In genomic region chr15:77882797-77883696, GRCm38 (mm10) we compare ENCODE assay signal across 8 mouse cellular contexts. TPM values are rescaled to one million over a fixed set of nuclear protein-coding genes. Genes with fewer than 3 reads are reported as not detected.
DNase-seq lines count a peak whose midpoint lies in the region; ATAC-seq lines count a peak whose summit lies in the region.

No protein-coding gene starts in this region.

- H3K27ac ChIP-seq in embryonic facial prominence, embryonic 14.5 days (replicated peaks; ENCODE audit: low read depth, low read length), result peak overlapping the region; percentile 70
- H3K27ac ChIP-seq in midbrain, embryonic 15.5 days, result no peak overlapping the region

- H3K27me3 ChIP-seq in embryonic facial prominence, embryonic 14.5 days (replicated peaks; ENCODE audit: control insufficient read depth, insufficient read depth, low read length), result no peaks in the 10 kb centered on the region
- H3K27me3 ChIP-seq in midbrain, embryonic 15.5 days (replicated peaks), result no peaks in the 10 kb centered on the region

- H3K9ac ChIP-seq in embryonic facial prominence, embryonic 14.5 days (ENCODE audit: low read depth, low read length), result 0 out of 2 replicates have a peak overlapping the region, but pooled peaks have one; percentile 41
- no peak overlapping the region for H3K9ac ChIP-seq in midbrain, embryonic 15.5 days

- H3K4me3 ChIP-seq in embryonic facial prominence, embryonic 14.5 days (ENCODE audit: low read depth, low read length), result no peak overlapping the region
- H3K4me3 ChIP-seq in midbrain, embryonic 15.5 days, result no peak overlapping the region

- DNase-seq in ovary, postnatal 14 days (ENCODE audit: low spot score), result peak; percentile 56
- no peak for DNase-seq in ovary, adult 18-20 months (ENCODE audit: low spot score)
- DNase-seq in embryonic facial prominence, embryonic 14.5 days (ENCODE audit: low spot score), result peak; percentile 77
- DNase-seq in kidney, postnatal 25 days, result peak; percentile 67 to 79
- peak; percentile 79 for DNase-seq in mesoderm, embryonic 11.5 days (ENCODE audit: low read depth, low spot score)
- DNase-seq in thymus, postnatal 4 days, result no peak

- peak overlapping the region; percentile 23 for H3K4me2 ChIP-seq in embryonic facial prominence, embryonic 14.5 days (ENCODE audit: low read depth, low read length)
- H3K4me2 ChIP-seq in midbrain, embryonic 15.5 days, result no peak overlapping the region

- WGBS in embryonic facial prominence, embryonic 14.5 days, result 10% methylated on average over 12 of the region's 17 CpGs
- 15% methylated on average over 14 of the region's 17 CpGs for WGBS in midbrain, embryonic 15.5 days

- no peaks in the 10 kb centered on the region for H3K36me3 ChIP-seq in embryonic facial prominence, embryonic 14.5 days (ENCODE audit: control insufficient read depth, insufficient read depth, low read length)
- H3K36me3 ChIP-seq in midbrain, embryonic 15.5 days (replicated peaks), result no peaks in the 10 kb centered on the region

- H3K4me1 ChIP-seq in embryonic facial prominence, embryonic 14.5 days (ENCODE audit: control insufficient read depth, insufficient read depth, low read length), result peaks cover 13% of the 10 kb centered on the region
- H3K4me1 ChIP-seq in midbrain, embryonic 15.5 days, result no peaks in the 10 kb centered on the region

- peak; percentile 81 for ATAC-seq in embryonic facial prominence, embryonic 14.5 days (ENCODE audit: low read depth)
- no peak for ATAC-seq in cerebellum, adult (ENCODE audit: insufficient number of reproducible peaks, low FRiP score, low TSS enrichment)
- ATAC-seq in midbrain, embryonic 15.5 days (replicated peaks), result no peak

- no peaks in the 10 kb centered on the region for H3K9me3 ChIP-seq in embryonic facial prominence, embryonic 14.5 days (ENCODE audit: control insufficient read depth, low read length)
- H3K9me3 ChIP-seq in midbrain, embryonic 15.5 days, result no peaks in the 10 kb centered on the region

RNA-seq across cellular contexts. Expression of gene Myh9, which starts 41.1 kb away (rescaled TPM):
- 48.8 and 53.7 TPM in 2 replicates for polyA plus RNA-seq in embryonic facial prominence, embryonic 14.5 days (2014; fragmentation: Nextera tagmentation; extraction: Ambion mirVana)
- 11.9 and 14.2 TPM in 2 replicates for polyA plus RNA-seq in midbrain, embryonic 15.5 days (2015; fragmentation: Nextera tagmentation; extraction: Ambion mirVana)

RNA-seq across cellular contexts. Expression of gene Txn2, which starts 45.8 kb away (rescaled TPM):
- 234 and 271 TPM in 2 replicates for polyA plus RNA-seq in embryonic facial prominence, embryonic 14.5 days (2014; fragmentation: Nextera tagmentation; extraction: Ambion mirVana)
- 203 and 229 TPM in 2 replicates for polyA plus RNA-seq in midbrain, embryonic 15.5 days (2015; fragmentation: Nextera tagmentation; extraction: Ambion mirVana)

Comparison
In these comparisons a context has a peak if more than half of its experiments do, and no peak if none do; other contexts are left out.
1. DNase-seq: peak in ovary, postnatal 14 days (single experiment), embryonic facial prominence, embryonic 14.5 days (single experiment), kidney, postnatal 25 days (2 of 2) and mesoderm, embryonic 11.5 days (single experiment); none in ovary, adult 18-20 months (single experiment) and thymus, postnatal 4 days (single experiment).